Mouse (Mus musculus) liver, postnatal 0 days (tissue): Measurements from ENCODE around the gene Fam83c. TPM values are rescaled to one million over a fixed set of nuclear protein-coding genes. Genes with fewer than 3 reads are reported as not detected.
A peak's percentile ranks its signal among the peaks of the same experiment; 100 is the strongest.

Source experiments
- ATAC-seq: fragments of 200-750 bp; cut with Nextera tagmentation; 2 replicates; pipeline ENCODE4 v1.8.0; 2017; ENCODE audit warnings: mild to moderate bottlenecking, moderate library complexity
- DNase-seq: peaks from one replicate; pipeline ENCODE4 v3.0.0-alpha.2; 2016
- H3K27ac ChIP-seq: fragments of 300-500 bp; sonication (generic); 2 replicates; pipeline ENCODE4 v1.5.1; 2014; ENCODE audit warnings: antibody characterized with exemption, moderate library complexity, mild to moderate bottlenecking, low read depth
- H3K27me3 ChIP-seq: fragments of 300-500 bp; sonication (generic); 2 replicates; pipeline ENCODE4 v1.6.1; 2014; ENCODE audit warnings: low read length, control low read depth, mixed read lengths; ENCODE audit not compliant: insufficient read depth
- H3K36me3 ChIP-seq: fragments of 300-500 bp; sonication (generic); replicated peaks from 2 replicates; pipeline ENCODE4 v1.6.1; 2014; ENCODE audit warnings: mild to moderate bottlenecking, control low read depth, low read length, moderate library complexity, mixed read lengths; ENCODE audit not compliant: insufficient read depth
- H3K4me1 ChIP-seq: fragments of 300-500 bp; sonication (generic); 2 replicates; pipeline ENCODE4 v1.6.1; 2014; ENCODE audit warnings: antibody characterized with exemption, mild to moderate bottlenecking, control low read depth; ENCODE audit not compliant: insufficient read depth
- H3K4me2 ChIP-seq: fragments of 300-500 bp; sonication (generic); 2 replicates; pipeline ENCODE4 v1.6.1; 2014; ENCODE audit warnings: low read depth, mild to moderate bottlenecking, low read length, moderate library complexity, mixed read lengths
- H3K4me3 ChIP-seq: fragments of 300-500 bp; sonication (generic); 2 replicates; pipeline ENCODE4 v1.5.1; 2014; ENCODE audit warnings: low read depth, low read length
- H3K9ac ChIP-seq: fragments of 300-500 bp; sonication (generic); replicated peaks from 2 replicates; pipeline ENCODE4 v1.6.1; 2014; ENCODE audit warnings: mild to moderate bottlenecking, moderate library complexity
- H3K9me3 ChIP-seq: fragments of 300-500 bp; sonication (generic); 2 replicates; pipeline ENCODE4 v1.6.1; 2016; ENCODE audit warnings: mild to moderate bottlenecking, control low read depth, low read length, mixed read lengths
- CTCF ChIP-seq: sonication (generic); IDR thresholded peaks from 2 replicates; pipeline ENCODE4 v1.5.1; 2016; ENCODE audit warnings: antibody characterized with exemption, low read depth
- EP300 ChIP-seq: IDR thresholded peaks from 2 replicates; pipeline ENCODE4 v1.6.1; 2016; ENCODE audit warnings: antibody characterized with exemption, low read depth, mild to moderate bottlenecking
- WGBS: fragments of 180-500 bp; shearing (Covaris S2); extraction: QIAGEN DNeasy Blood & Tissue Kit; methylation state at CpG from one replicate; pipeline ENCODE4 v1.1.7; 2014; ENCODE audit not compliant: insufficient replicate concordance; 5-methylcytosine and 5-hydroxymethylcytosine counted together
- polyA plus RNA-seq: library from polyadenylated mRNA; unstranded; fragments of >200 nt; fragmentation: Nextera tagmentation; extraction: Ambion mirVana; gene quantifications from 2 replicates; pipeline ENCODE4 v1.2.1, GENCODE M21; 2015

The Fam83c gene
- polyA plus RNA-seq, 1 experiment from 2014 or later: 0.19 TPM

DNA sequence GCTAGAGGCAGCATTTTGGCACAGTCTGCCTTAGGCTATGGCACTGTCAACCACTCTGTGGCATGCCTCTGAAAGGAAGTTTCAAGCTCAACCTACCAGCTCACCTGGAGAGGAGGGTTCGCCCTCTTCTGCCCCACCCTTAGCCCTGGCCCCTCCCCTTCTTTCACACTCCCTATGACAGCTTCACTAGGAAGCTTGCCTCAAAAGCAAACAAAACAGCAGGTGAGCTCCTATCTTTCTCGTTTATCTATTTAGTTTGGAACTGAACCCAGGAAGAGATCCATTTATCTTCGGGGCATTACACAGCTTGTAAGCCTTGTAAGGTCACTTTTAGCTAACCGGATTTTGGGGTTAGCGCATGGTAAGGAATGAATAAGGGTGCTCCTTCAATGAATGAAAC, 35.1 kb upstream of the Fam83c start:
- Histone ChIP-seq H3K9me3 (no peaks in the 10 kb centered on the region), H3K27me3 (no peaks in the 10 kb centered on the region), H3K36me3 (peaks cover 10% of the 10 kb centered on the region; the same call in 1 of the 2 replicates), H3K4me1 (no peaks in the 10 kb centered on the region), H3K27ac (no peak overlapping the region), H3K4me2 (no peak overlapping the region), H3K4me3 (no peak overlapping the region), H3K9ac (no peak overlapping the region)
- ATAC-seq (peak; percentile 48; the same call in 1 of the 2 replicates), DNase-seq (no peak)
- 62% methylated on average over 5 of the region's 5 CpGs for WGBS
- TF ChIP-seq CTCF: no peak
- TF ChIP-seq EP300: no peak

DNA sequence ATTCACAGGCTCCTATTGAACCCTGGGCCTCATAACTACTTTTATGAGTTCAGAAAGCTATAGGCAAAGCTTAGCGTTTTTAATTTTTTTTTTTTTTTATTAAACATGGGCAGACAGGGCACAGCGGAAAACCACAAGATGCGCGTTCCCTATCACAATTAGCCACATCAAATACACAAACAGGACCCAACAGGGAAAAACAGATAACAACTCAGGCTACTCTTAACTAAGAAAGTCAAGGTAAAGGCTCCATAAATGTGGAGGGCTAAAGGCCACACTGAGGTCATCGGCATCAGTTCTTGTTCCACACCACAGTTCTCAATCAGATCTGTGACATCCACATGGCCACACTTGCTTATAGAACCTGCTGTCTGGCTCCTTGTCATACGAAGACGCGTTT, 33.7 kb upstream of the Fam83c start:
- Histone ChIP-seq H3K4me1 (no peaks in the 10 kb centered on the region), H3K9me3 (no peaks in the 10 kb centered on the region), H3K27ac (no peak overlapping the region), H3K9ac (no peak overlapping the region), H3K4me2 (no peak overlapping the region), H3K36me3 (peaks cover 7% of the 10 kb centered on the region; the same call in 1 of the 2 replicates), H3K27me3 (no peaks in the 10 kb centered on the region), H3K4me3 (no peak overlapping the region)
- ATAC-seq: no peak
- no peak for TF ChIP-seq CTCF
- no peak for TF ChIP-seq EP300
- WGBS: 71% methylated on average over 8 of the region's 8 CpGs
- no peak for DNase-seq

GRCm38 (mm10) chr2:155863301-155863867, 28.7 kb upstream of the Fam83c start:
- no peak for TF ChIP-seq CTCF
- TF ChIP-seq EP300: no peak
- DNase-seq: no peak
- Histone ChIP-seq H3K27ac (no peak overlapping the region), H3K4me3 (no peak overlapping the region), H3K4me2 (no peak overlapping the region), H3K9me3 (no peaks in the 10 kb centered on the region), H3K36me3 (peaks cover 2% of the 10 kb centered on the region; the same call in 1 of the 2 replicates), H3K27me3 (no peaks in the 10 kb centered on the region), H3K4me1 (no peaks in the 10 kb centered on the region), H3K9ac (no peak overlapping the region)
- 78% methylated on average over 11 of the region's 11 CpGs for WGBS
- ATAC-seq: no peak

DNA sequence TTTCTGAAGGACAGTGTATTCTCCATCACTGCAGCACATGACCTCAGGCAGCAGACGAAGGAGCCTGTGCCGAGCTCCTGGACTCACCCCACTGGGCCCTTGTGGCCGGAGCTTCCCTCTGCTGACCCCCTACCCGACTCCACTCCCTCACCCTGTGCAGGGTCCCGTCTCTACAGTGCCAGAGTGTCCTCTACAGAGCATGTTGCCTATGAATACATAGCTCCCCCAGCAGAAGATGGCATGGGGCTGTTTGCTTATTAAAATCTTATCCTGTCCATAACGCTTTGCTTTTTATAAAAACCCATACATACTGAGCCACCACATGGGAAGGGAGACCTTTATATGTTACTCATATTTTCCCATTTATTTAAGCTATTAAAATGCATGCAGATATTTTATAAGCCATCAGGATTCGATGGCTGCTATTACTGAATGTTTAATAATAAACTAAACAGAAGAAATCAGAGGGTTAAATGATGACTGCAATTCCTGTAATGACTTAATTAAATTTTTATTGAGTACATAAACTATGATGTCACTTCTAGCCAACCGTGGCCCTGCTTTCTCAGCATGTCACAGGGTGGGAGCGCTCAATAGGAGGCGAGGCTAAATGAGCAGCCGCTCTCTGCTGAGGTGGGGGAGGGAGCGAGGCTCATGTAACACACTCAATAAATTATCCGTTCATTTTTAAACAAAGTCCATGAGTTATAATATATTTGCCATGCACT, 28.1 kb upstream of the Fam83c start:
- ATAC-seq (no peak), DNase-seq (no peak)
- Histone ChIP-seq H3K4me3 (no peak overlapping the region), H3K36me3 (peaks cover 2% of the 10 kb centered on the region; the same call in 1 of the 2 replicates), H3K9ac (no peak overlapping the region), H3K4me1 (no peaks in the 10 kb centered on the region), H3K27me3 (no peaks in the 10 kb centered on the region), H3K9me3 (no peaks in the 10 kb centered on the region), H3K27ac (no peak overlapping the region), H3K4me2 (no peak overlapping the region)
- TF ChIP-seq CTCF: no peak
- TF ChIP-seq EP300: no peak
- WGBS: 89% methylated on average over 13 of the region's 13 CpGs

- ATAC-seq (no peak), DNase-seq (no peak)
- WGBS: 75% methylated on average over 6 of the region's 6 CpGs
- Histone ChIP-seq H3K4me2 (no peak overlapping the region), H3K9me3 (no peaks in the 10 kb centered on the region), H3K4me3 (no peak overlapping the region), H3K9ac (no peak overlapping the region), H3K27me3 (no peaks in the 10 kb centered on the region), H3K4me1 (no peaks in the 10 kb centered on the region), H3K27ac (no peak overlapping the region), H3K36me3 (peaks cover 3% of the 10 kb centered on the region; the same call in 1 of the 2 replicates)
- TF ChIP-seq EP300 (no peak), CTCF (no peak)
Observed at GRCm38 (mm10) chr2:155861581-155861980, 26.9 kb upstream of the Fam83c start.

- no peak overlapping the region for H3K27ac ChIP-seq
- no peak overlapping the region for H3K4me3 ChIP-seq
- ATAC-seq (no peak), DNase-seq (no peak)
- no peak overlapping the region for H3K4me2 ChIP-seq
- H3K27me3 ChIP-seq: no peaks in the 10 kb centered on the region
- H3K4me1 ChIP-seq: no peaks in the 10 kb centered on the region
- WGBS: 71% methylated on average over 7 of the region's 7 CpGs
- peaks cover 10% of the 10 kb centered on the region; the same call in 1 of the 2 replicates for H3K36me3 ChIP-seq
- no peak overlapping the region for H3K9ac ChIP-seq
- no peaks in the 10 kb centered on the region for H3K9me3 ChIP-seq
- TF ChIP-seq CTCF (no peak), EP300 (no peak)
Observed at GRCm38 (mm10) chr2:155860102-155860501, 25.4 kb upstream of the Fam83c start.
